Mouse (Mus musculus): Measurements from ENCODE around the gene Tor4a.
A peak's percentile ranks its signal among the peaks of the same experiment; 100 is the strongest.

Gene Tor4a

GRCm38 (mm10) chr2:25186575-25186930, 10.1 kb downstream of the Tor4a start:
- DNase-seq (ENCODE audit: low spot score) = no peak

- DNase-seq (ENCODE audit: low spot score) = peak; percentile 71
Observed at GRCm38 (mm10) chr2:25185625-25186574, 10.8 kb downstream of the Tor4a start.

- no peak for DNase-seq (ENCODE audit: low spot score)
Observed at GRCm38 (mm10) chr2:25184496-25184895, 12.2 kb downstream of the Tor4a start.

GRCm38 (mm10) chr2:25183336-25183735, 13.3 kb downstream of the Tor4a start:
- DNase-seq (ENCODE audit: low spot score) = no peak

- no peak for DNase-seq (ENCODE audit: low spot score)
Observed at GRCm38 (mm10) chr2:25182664-25183063, 14.0 kb downstream of the Tor4a start.

GRCm38 (mm10) chr2:25181891-25182397, 14.7 kb downstream of the Tor4a start:
- no peak for DNase-seq (ENCODE audit: low spot score)

GRCm38 (mm10) chr2:25180973-25181890, 15.5 kb downstream of the Tor4a start:
- DNase-seq (ENCODE audit: low spot score) = peak; percentile 63

GRCm38 (mm10) chr2:25180478-25180903, 16.2 kb downstream of the Tor4a start, which contains the start of gene Nrarp:
Gene Nrarp, plus strand, starts transcription at chr2:25180758.
- DNase-seq (ENCODE audit: low spot score) = peak; percentile 95

- no peak for DNase-seq (ENCODE audit: low spot score)
Observed at GRCm38 (mm10) chr2:25179566-25180217, 17.0 kb downstream of the Tor4a start.

GRCm38 (mm10) chr2:25178285-25178972, 18.3 kb downstream of the Tor4a start:
- DNase-seq (ENCODE audit: low spot score) = no peak

GRCm38 (mm10) chr2:25177685-25178084, 19.0 kb downstream of the Tor4a start:
- no peak for DNase-seq (ENCODE audit: low spot score)

- no peak for DNase-seq (ENCODE audit: low spot score)
Observed at GRCm38 (mm10) chr2:25177076-25177475, 19.6 kb downstream of the Tor4a start.

- DNase-seq (ENCODE audit: low spot score) = no peak
Observed at GRCm38 (mm10) chr2:25176573-25176972, 20.1 kb downstream of the Tor4a start.

- DNase-seq (ENCODE audit: low spot score) = no peak
Observed at GRCm38 (mm10) chr2:25175690-25176078, 21.0 kb downstream of the Tor4a start.

GRCm38 (mm10) chr2:25174866-25175689, 21.6 kb downstream of the Tor4a start:
- no peak for DNase-seq (ENCODE audit: low spot score)

- no peak for DNase-seq (ENCODE audit: low spot score)
Observed at GRCm38 (mm10) chr2:25173821-25174220, 22.9 kb downstream of the Tor4a start.

GRCm38 (mm10) chr2:25172629-25173028, 24.1 kb downstream of the Tor4a start:
- no peak for DNase-seq (ENCODE audit: low spot score)

- no peak for DNase-seq (ENCODE audit: low spot score)
Observed at GRCm38 (mm10) chr2:25171769-25172153, 24.9 kb downstream of the Tor4a start.

- no peak for DNase-seq (ENCODE audit: low spot score)
Observed at GRCm38 (mm10) chr2:25171101-25171768, 25.5 kb downstream of the Tor4a start.
